ENCODE assay signal across 8 mouse cellular contexts in genomic region chr11:4931009-4931601, GRCm38 (mm10). TPM values are rescaled to one million over a fixed set of nuclear protein-coding genes. Genes with fewer than 3 reads are reported as not detected.
DNase-seq lines count a peak whose midpoint lies in the region; ATAC-seq and TF ChIP-seq lines count a peak whose summit lies in the region.

No protein-coding gene starts in this region.

- no peak overlapping the region for H3K4me3 ChIP-seq in gastrocnemius, adult 2 months
- H3K4me3 ChIP-seq in ES-E14 (ENCODE audit: insufficient read depth in 1 of 2, low read depth in 1 of 2, low read length in 2 of 2, poor library complexity in 1 of 2, severe bottlenecking in 1 of 2), result no peak overlapping the region
- no peak overlapping the region for H3K4me3 ChIP-seq in kidney, embryonic 16.5 days (ENCODE audit: low read length)

- no peak overlapping the region for H3K4me2 ChIP-seq in kidney, embryonic 16.5 days (replicated peaks; ENCODE audit: low read depth, low read length)

- 0 out of 2 replicates have a peak, but pooled peaks have one; percentile 39 for ATAC-seq in kidney, embryonic 16.5 days (ENCODE audit: low FRiP score, low TSS enrichment)
- no peak for ATAC-seq in granulocyte monocyte progenitor cell, adult 5-6 weeks (replicated peaks; ENCODE audit: poor library complexity, severe bottlenecking)

- no peak overlapping the region for H3K9ac ChIP-seq in ES-E14 (ENCODE audit: insufficient read depth, low read depth, low read length, poor library complexity, severe bottlenecking)
- no peak overlapping the region for H3K9ac ChIP-seq in kidney, embryonic 16.5 days (replicated peaks; ENCODE audit: low read length)

- in situ Hi-C loops in ES-E14 (cut with MboI; ENCODE audit: low sequenced_read_pairs in 2 of 2, unreplicated experiment in 2 of 2), result no loop called here

- 36% methylated on average over 1 of the region's 1 CpGs for WGBS in kidney, embryonic 16.5 days

- H3K27ac ChIP-seq in gastrocnemius, adult 2 months, result peak overlapping the region; percentile 25; the same call in 1 of the 2 replicates
- H3K27ac ChIP-seq in ES-E14 (ENCODE audit: insufficient read depth, low read depth, low read length, poor library complexity, severe bottlenecking), result no peak overlapping the region
- H3K27ac ChIP-seq in kidney, embryonic 16.5 days (ENCODE audit: low read length), result 0 out of 2 replicates have a peak overlapping the region, but pooled peaks have one; percentile 8

- intact Hi-C loops in gastrocnemius, adult 2 months (cut with DNase I), result no loop called here

- DNase-seq in gastrocnemius, adult 2 months, result peak; percentile 75
- DNase-seq in gastrocnemius, postnatal 25 days, result no peak
- DNase-seq in ES-E14 (ENCODE audit: low read depth, low spot score), result no peak
- peak; percentile 43 for DNase-seq in forelimb bud, embryonic 11.5 days (ENCODE audit: low read depth, low spot score)
- DNase-seq in layer of hippocampus, adult 18-20 months (ENCODE audit: low spot score in 2 of 2), result no peak
- DNase-seq in left cerebral cortex, adult 9 months (ENCODE audit: low spot score in 2 of 2), result no peak

- H3K36me3 ChIP-seq in ES-E14 (ENCODE audit: control insufficient read depth, insufficient read depth, low read length, poor library complexity, severe bottlenecking), result peaks cover 11% of the 10 kb centered on the region
- peaks cover 9% of the 10 kb centered on the region; the same call in 1 of the 2 replicates for H3K36me3 ChIP-seq in kidney, embryonic 16.5 days (ENCODE audit: insufficient read depth, low read length)

- H3K27me3 ChIP-seq in kidney, embryonic 16.5 days (ENCODE audit: insufficient read depth, low read length), result no peaks in the 10 kb centered on the region

- no peak for TF ChIP-seq CTCF in gastrocnemius, adult 2 months (IDR thresholded peaks at IDR 0.05)

- H3K9me3 ChIP-seq in ES-E14 (ENCODE audit: control insufficient read depth, insufficient read depth, low read depth, low read length), result no peaks in the 10 kb centered on the region
- H3K9me3 ChIP-seq in kidney, embryonic 16.5 days (ENCODE audit: low read length), result no peaks in the 10 kb centered on the region

- peaks cover 2 to 3% of the 10 kb centered on the region in 2 experiments; a peak in 2 of 4 replicates for H3K4me1 ChIP-seq in ES-E14 (ENCODE audit: control insufficient read depth in 2 of 2, insufficient read depth in 2 of 2, low read length in 2 of 2, poor library complexity in 1 of 2)
- peaks cover 11% of the 10 kb centered on the region for H3K4me1 ChIP-seq in kidney, embryonic 16.5 days (ENCODE audit: insufficient read depth, low read length)

TF ChIP-seq in ES-E14, 5 proteins besides CTCF, POLR2A, EP300 and RAD21:
- no peak for TF ChIP-seq HCFC1 (IDR thresholded peaks at IDR 0.05; ENCODE audit: borderline replicate concordance, insufficient read depth, low read length)
- TF ChIP-seq MAFK (IDR thresholded peaks at IDR 0.05; ENCODE audit: insufficient read depth, low read depth, low read length), result peak; percentile 56; the same call in 1 of the 2 replicates
- TF ChIP-seq ZNF384 (IDR thresholded peaks at IDR 0.05; ENCODE audit: low read depth, low read length), result no peak
- no peak for TF ChIP-seq CHD2 (IDR thresholded peaks at IDR 0.05; ENCODE audit: low read depth, low read length)
- no peak for TF ChIP-seq ZC3H11A (IDR thresholded peaks at IDR 0.05; ENCODE audit: borderline replicate concordance, low read depth, low read length)

RNA-seq across cellular contexts. Expression of gene Nefh, which starts 16.8 kb away (rescaled TPM):
- total RNA-seq in gastrocnemius, adult 2 months (2021), result not detected
- not detected for total RNA-seq in gastrocnemius, postnatal 25 days (2021)
- total RNA-seq in ES-E14 (2012; rRNA removed), result 13.9 and 17.7 TPM in 2 replicates
- 0.19 TPM in 2 replicates for polyA plus RNA-seq in kidney, embryonic 16.5 days (2015; fragmentation: Nextera tagmentation; extraction: Ambion mirVana)
- total RNA-seq in layer of hippocampus, adult 18-20 months (2021), result 10 to 100 TPM; 43.1 to 44.6 TPM
- 0.70 and 2.1 TPM in 2 replicates for total RNA-seq in granulocyte monocyte progenitor cell, adult 5-6 weeks (2014; fragmentation: Nextera tagmentation)
- 1.4 and 2.7 TPM in 2 replicates for total RNA-seq in granulocyte monocyte progenitor cell, adult 5-6 weeks (2017)

RNA-seq across cellular contexts. Expression of gene Thoc5, which starts 36.0 kb away (rescaled TPM):
- total RNA-seq in gastrocnemius, adult 2 months (2021), result 10 to 100 TPM; 15.5 to 16.7 TPM
- total RNA-seq in gastrocnemius, postnatal 25 days (2021), result 10 to 100 TPM; 11.7 to 14.5 TPM
- total RNA-seq in ES-E14 (2012; rRNA removed), result 46.4 and 47.5 TPM in 2 replicates
- 39.0 and 39.5 TPM in 2 replicates for polyA plus RNA-seq in kidney, embryonic 16.5 days (2015; fragmentation: Nextera tagmentation; extraction: Ambion mirVana)
- 10 to 100 TPM; 37.1 to 37.2 TPM for total RNA-seq in layer of hippocampus, adult 18-20 months (2021)
- 25.7 and 29.8 TPM in 2 replicates for total RNA-seq in granulocyte monocyte progenitor cell, adult 5-6 weeks (2014; fragmentation: Nextera tagmentation)
- total RNA-seq in granulocyte monocyte progenitor cell, adult 5-6 weeks (2017), result 54.6 and 67.6 TPM in 2 replicates

RNA-seq across cellular contexts. Expression of gene Ap1b1, which starts 55.5 kb away (rescaled TPM):
- 10 to 100 TPM; 35.8 to 40.5 TPM for total RNA-seq in gastrocnemius, adult 2 months (2021)
- 10 to 100 TPM; 31.0 to 36.4 TPM for total RNA-seq in gastrocnemius, postnatal 25 days (2021)
- total RNA-seq in ES-E14 (2012; rRNA removed), result 37.2 and 42.4 TPM in 2 replicates
- 76.9 and 79.1 TPM in 2 replicates for polyA plus RNA-seq in kidney, embryonic 16.5 days (2015; fragmentation: Nextera tagmentation; extraction: Ambion mirVana)
- total RNA-seq in layer of hippocampus, adult 18-20 months (2021), result 100 to 1,000 TPM; 155 TPM
- total RNA-seq in granulocyte monocyte progenitor cell, adult 5-6 weeks (2014; fragmentation: Nextera tagmentation), result 44.9 and 46.4 TPM in 2 replicates
- total RNA-seq in granulocyte monocyte progenitor cell, adult 5-6 weeks (2017), result 23.4 and 35.8 TPM in 2 replicates

RNA-seq across cellular contexts. Expression of gene Nipsnap1, which starts 57.4 kb away (rescaled TPM):
- under 1 TPM; 0.20 to 0.31 TPM for total RNA-seq in gastrocnemius, adult 2 months (2021)
- 1 to 10 TPM in 1 of 2 experiments, under 1 TPM in 1; 0.64 to 1.1 TPM for total RNA-seq in gastrocnemius, postnatal 25 days (2021)
- 57.7 and 93.2 TPM in 2 replicates for total RNA-seq in ES-E14 (2012; rRNA removed)
- polyA plus RNA-seq in kidney, embryonic 16.5 days (2015; fragmentation: Nextera tagmentation; extraction: Ambion mirVana), result 92.2 and 92.6 TPM in 2 replicates
- 10 to 100 TPM; 90.6 to 97.0 TPM for total RNA-seq in layer of hippocampus, adult 18-20 months (2021)
- 13.4 and 22.3 TPM in 2 replicates for total RNA-seq in granulocyte monocyte progenitor cell, adult 5-6 weeks (2014; fragmentation: Nextera tagmentation)
- total RNA-seq in granulocyte monocyte progenitor cell, adult 5-6 weeks (2017), result 17.5 and 20.0 TPM in 2 replicates

Comparison
In these comparisons a context has a peak if more than half of its experiments do, and no peak if none do; other contexts are left out.
1. DNase-seq: peak in gastrocnemius, adult 2 months (single experiment) and forelimb bud, embryonic 11.5 days (single experiment); none in gastrocnemius, postnatal 25 days (single experiment), ES-E14 (single experiment), layer of hippocampus, adult 18-20 months (0 of 2) and left cerebral cortex, adult 9 months (0 of 2).